Mouse (Mus musculus): Measurements from ENCODE around the gene Olfr644.

Olfr644 gene

DNA sequence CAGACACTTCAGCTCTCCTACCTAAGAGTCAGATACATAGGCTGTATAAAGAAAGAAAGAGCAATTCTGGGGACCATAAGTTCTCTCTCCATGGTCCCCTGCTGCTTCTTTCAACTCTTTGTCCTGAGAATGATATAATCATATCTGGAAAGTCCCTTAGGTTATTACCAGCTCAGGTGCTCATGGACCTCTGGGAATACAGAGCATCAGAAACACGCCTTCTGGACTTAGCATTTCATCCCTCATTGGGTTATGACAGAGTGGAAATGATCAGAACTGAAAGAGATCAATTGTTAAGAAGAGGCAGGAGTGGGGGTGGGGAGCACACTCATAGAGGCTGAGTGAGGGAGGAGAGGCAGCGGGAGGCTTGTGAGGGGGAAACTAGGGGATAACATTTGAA, at the start of gene Olfr644:
TSS of gene Olfr644 (minus strand) at position 101 of the 400 bp plus-strand sequence.
- no peak for DNase-seq

DNA sequence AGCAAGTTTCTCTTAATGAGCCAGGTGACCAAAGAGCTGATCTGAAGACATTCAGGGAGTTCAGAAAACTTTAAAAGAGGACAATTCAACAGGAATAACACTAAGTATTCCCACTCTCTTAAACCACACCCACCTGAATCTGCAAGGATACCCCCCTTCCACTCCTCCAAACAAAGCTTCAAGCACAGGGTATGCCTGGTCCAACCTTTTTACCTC, 33.0 kb upstream of the Olfr644 start, which contains the start of gene Olfr646:
TSS of gene Olfr646 (plus strand) at position 117 of the 216 bp plus-strand sequence.
- DNase-seq, result no peak

DNA sequence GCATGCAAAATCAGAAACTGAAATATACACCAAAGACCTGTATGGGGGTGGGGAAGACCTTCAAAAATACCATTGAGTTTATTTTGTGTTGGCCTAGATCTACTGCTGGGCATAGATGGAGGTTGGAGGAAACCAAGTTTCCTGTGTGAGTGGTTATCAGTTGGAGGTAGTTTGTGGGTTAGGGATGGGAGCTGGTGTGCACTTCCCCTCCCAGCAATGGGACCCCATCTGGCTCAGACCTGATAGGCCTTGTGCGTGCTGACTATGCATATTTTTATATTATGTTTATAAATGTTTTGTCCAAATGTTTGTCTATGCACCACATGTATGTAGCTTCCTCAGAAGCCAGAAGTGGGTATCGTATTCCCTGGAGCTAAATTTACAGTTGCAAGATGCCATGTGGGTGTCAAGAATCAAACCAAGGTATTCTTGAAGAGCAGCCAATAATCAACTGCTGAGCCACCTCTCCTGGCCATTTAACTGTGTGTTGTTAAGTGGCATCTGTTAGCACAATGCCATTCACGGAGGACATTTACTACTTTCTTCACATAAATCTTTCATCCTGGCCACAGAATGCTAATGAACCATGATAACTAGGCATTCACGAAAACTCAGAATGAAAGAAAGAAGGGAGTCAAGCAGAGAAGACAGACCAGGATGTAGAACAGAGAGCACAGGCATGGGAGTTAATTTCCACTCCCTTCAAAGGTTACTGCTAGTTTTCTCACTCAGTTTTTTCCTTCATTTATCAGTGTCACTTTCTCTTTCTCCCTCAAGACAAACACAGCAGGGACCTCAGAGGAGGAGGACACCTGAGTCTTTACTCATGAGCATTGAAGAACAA, 32.5 kb upstream of the Olfr644 start:
- no peak for DNase-seq

DNA sequence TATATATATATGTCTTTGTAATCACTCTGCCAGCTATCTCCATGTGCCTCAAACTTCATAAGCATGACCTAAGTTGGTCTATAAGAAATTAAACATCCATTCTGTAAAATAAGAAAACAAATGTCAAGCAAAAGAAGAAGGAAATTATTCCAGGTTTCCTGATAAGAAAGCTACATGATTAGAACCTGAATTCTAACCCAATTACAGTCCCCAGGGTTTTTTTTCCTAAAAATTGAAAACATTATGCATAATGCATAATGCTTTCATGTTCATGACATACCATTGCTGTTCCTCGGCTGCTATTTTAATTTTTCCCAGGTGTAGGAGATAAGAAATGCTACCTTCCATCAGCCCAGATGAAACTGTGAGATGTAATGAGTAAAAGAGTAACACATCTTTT, 13.7 kb upstream of the Olfr644 start, which contains the start of gene Olfr645:
TSS of gene Olfr645 (minus strand) at position 101 of the 400 bp plus-strand sequence.
- no peak for DNase-seq

DNA sequence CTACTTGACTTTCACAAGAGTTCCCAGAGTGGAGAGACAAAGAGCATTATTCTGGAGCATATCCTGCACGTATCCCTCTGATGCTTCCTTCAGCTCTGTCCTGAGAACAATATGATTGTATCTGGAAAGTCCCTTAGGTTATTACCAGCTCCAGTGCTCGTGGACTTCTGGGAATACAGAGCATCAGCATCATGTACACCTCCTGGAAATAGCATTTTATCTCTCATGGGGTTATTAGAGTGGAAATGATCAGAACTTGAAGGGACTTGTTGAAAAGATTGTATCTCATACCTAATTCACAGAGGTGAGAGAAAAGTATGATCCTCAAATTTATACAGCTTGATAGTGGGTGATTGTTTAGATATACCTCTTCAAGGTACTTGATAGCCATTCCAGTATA, 10.3 kb downstream of the Olfr644 start, which contains the start of gene 4930516K23Rik:
TSS of gene 4930516K23Rik (minus strand) at position 101 of the 400 bp plus-strand sequence.
- DNase-seq, result no peak

DNA sequence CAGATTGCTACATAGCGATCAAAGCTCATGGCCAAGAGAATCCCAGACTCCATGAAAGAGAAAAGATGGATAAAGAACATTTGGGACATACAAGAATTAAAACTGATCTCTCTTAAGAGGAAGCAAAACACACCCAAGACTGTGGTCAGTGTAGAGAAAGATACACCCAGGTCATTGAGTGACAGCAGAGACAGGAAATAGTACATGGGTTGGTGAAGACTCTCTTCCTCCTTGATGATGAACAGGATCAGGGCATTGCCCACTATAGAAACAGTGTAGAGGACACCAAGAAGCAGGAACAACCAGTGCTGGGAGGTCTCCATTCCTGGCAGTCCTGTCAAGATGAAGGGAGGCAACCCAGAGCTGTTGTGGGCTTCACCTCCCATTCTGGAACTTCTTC, 12.5 kb downstream of the Olfr644 start:
- no peak for DNase-seq

DNA sequence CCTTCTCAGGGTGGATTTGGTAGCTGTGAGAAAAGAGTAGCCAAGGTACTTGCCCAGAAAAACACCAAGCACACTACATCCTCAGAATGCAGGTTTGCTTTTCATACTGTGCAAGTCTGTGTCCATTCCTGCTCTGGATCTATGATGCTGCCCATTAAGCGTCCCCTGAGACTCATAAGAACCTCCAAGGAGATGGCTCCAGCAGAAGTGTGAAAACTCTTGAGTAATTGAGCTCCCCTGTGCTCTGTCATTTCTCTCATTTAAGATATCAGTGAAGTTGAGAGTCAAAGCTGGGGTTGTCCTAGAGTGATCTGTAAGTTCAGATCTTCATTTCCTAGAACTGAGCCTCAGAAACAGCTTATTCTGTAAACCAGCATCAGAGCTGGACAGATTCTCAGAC, 19.1 kb downstream of the Olfr644 start, which contains the start of gene Olfr642:
TSS of gene Olfr642 (minus strand) at position 101 of the 400 bp plus-strand sequence.
- DNase-seq, result no peak

DNA sequence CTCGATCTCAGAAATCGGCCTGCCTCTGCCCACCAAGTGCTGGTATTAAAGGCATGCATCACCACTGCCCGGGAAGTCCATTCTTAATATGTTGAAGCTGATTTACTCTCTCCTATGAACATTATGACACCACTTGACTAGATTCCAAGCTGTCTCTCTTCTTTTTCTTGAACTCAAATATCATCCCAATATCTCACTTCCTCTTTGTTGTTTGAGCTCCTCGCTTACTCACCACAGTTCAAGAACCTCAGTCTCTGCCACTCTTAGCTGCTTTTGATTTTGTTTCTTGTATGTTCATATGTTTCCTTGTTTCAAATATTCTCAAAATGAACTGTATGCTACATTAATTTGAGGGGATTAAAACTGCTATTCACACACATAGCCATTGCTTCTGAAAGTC, 20.9 kb downstream of the Olfr644 start:
- no peak for DNase-seq

DNA sequence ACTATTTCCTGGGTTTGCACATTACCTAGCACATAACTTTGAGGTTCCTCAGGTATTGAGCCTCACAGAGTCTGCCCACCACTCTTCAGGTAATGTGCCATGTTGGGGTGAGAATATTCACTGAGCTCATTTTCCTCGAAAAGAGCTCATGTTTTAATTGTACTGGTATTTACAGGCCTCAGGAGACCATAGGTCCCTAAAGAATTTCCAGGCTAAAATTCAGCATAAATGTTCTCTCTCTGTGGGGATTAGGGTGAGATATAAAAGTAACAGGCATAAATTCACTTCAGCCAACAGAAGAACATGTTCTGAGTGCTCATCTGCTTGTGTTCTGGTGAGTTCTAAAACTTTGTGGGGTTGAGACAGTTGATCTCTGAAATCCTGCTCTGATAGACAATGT, 36.5 kb downstream of the Olfr644 start, which contains the start of gene Olfr641:
TSS of gene Olfr641 (plus strand) at position 301 of the 400 bp plus-strand sequence.
- DNase-seq, result no peak

DNA sequence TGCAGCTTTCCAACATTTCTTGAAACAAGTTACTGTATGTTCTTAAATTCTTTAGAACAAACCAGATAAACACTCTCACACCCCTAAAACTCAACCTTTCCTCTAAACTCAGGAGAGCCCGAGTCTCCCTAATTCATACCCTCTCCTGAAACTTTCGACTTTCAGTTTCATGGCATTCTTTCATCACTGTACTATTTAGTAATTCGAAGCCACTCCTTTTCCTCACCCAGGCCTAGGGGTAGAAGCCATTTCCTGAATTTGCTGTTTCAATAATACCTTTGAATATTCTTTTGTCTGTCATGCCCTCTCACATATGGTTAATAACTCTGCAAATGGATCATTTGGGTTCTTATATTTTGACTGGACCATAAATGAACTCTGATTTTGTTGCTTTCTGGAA, 44.7 kb downstream of the Olfr644 start:
- no peak for DNase-seq

DNA sequence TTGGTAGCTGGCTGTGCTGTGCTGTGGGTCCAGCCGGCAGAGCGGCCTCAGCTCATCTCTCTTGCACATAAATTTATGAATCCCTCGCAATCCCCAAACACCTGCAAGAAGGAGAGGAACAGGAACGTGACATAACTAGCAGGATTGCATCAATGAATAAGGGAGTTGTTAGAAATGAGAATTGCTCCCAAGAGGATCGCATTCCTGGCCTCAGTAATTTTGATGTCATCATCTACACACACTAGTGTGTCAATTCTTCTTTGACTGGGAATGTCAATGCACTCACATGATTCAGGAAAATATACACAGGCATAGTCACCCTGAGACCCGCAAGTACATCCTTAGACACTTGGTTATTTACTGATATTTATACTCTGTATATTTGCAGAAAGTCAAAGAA, 46.2 kb downstream of the Olfr644 start, which contains the start of gene Olfr640:
TSS of gene Olfr640 (minus strand) at position 101 of the 400 bp plus-strand sequence.
- DNase-seq, result no peak

DNA sequence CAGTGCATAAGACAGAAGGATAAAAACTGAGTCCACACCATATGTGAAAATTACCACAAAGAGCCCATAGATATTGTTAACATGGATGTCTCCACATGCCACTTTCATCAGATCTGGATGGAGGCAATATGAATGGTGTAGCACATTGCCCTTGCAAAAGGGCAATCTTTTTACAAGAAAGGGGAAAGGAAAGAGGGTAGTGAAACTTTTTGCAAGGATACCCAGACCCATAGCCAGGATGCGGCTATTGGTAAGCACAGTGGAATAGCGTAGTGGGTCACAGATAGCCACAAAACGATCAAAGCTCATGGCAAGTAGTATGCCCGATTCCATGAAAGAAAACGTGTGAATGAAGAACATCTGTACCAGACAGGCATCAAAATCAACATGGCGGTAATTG, 50.0 kb downstream of the Olfr644 start:
- no peak for DNase-seq

DNA sequence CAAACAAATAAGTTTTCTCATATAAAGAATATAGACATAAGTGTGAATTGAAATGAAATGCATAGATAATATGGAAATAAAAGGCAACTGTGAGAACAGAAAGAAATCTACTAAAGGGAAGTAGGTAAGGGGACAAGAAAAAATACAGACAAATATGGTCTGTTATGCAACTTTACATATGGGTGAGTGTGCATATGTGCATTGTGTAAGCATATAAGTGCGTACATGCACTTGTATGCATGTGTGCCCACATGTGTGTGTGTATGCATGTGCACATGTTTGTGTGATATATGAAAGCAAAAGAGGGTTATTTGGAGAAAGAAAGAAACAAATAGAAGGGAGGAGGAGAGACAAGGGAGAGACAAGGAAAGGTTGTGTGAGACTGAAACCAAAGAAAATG, 52.7 kb downstream of the Olfr644 start:
- no peak for DNase-seq

DNA sequence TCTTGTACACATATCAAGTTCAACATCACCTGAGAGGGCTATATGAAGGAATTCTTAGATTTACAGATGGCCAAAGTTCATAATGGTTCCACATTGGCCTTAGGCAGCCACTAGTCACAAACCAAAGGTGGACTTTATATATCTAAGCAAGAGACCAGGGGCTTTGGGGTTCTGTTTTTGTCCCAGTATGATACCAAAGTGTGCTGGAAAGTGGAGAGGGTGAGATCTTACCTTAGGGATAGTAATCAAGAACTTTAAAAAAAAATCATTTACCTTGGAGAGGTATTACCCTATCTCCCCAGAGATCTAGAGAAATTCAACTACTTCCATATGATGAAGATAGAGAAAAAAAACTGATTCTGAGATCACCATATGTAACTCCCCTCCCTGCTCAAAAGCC, 54.5 kb downstream of the Olfr644 start, which contains the start of gene Olfr639:
TSS of gene Olfr639 (minus strand) at position 101 of the 400 bp plus-strand sequence.
- no peak for DNase-seq
